Mouse (Mus musculus): ENCODE results near the gene Gpr137b. TPM values are rescaled to one million over a fixed set of nuclear protein-coding genes. Genes with fewer than 3 reads are reported as not detected.
"Not testable (repeated sequence)": the region's sequence is repeated elsewhere in the genome, so short reads cannot be mapped to it uniquely, and the experiment has no call there.

Gpr137b gene
- polyA plus RNA-seq, 1 experiment from 2014 or later: 24.4 TPM

- 91% methylated on average over 4 of the region's 4 CpGs for WGBS
- not testable (repeated sequence) for H3K9me3 ChIP-seq (ENCODE audit: control insufficient read depth, low read length); H3K4me3 ChIP-seq (ENCODE audit: low read depth, low read length); H3K4me2 ChIP-seq (ENCODE audit: low read depth); ATAC-seq (ENCODE audit: insufficient read depth, low FRiP score, low TSS enrichment); H3K27me3 ChIP-seq (ENCODE audit: control insufficient read depth, insufficient read depth, low read length); H3K27ac ChIP-seq (ENCODE audit: low read depth, low read length); DNase-seq (ENCODE audit: low spot score); H3K36me3 ChIP-seq (ENCODE audit: control insufficient read depth, insufficient read depth, low read length); H3K9ac ChIP-seq (ENCODE audit: low read length); H3K4me1 ChIP-seq (ENCODE audit: control insufficient read depth, insufficient read depth, low read length)
Observed at GRCm38 (mm10) chr13:13352113-13352512, 41.7 kb downstream of the Gpr137b start.

GRCm38 (mm10) chr13:13350681-13351080 lies 43.1 kb downstream of the Gpr137b start:
- DNase-seq (ENCODE audit: low spot score); H3K4me1 ChIP-seq (ENCODE audit: control insufficient read depth, insufficient read depth, low read length); H3K27me3 ChIP-seq (ENCODE audit: control insufficient read depth, insufficient read depth, low read length); ATAC-seq (ENCODE audit: insufficient read depth, low FRiP score, low TSS enrichment); H3K4me2 ChIP-seq (ENCODE audit: low read depth); H3K4me3 ChIP-seq (ENCODE audit: low read depth, low read length); H3K9ac ChIP-seq (ENCODE audit: low read length); H3K27ac ChIP-seq (ENCODE audit: low read depth, low read length); H3K9me3 ChIP-seq (ENCODE audit: control insufficient read depth, low read length); H3K36me3 ChIP-seq (ENCODE audit: control insufficient read depth, insufficient read depth, low read length): not testable (repeated sequence)
- 87% methylated on average over 7 of the region's 7 CpGs for WGBS

DNA sequence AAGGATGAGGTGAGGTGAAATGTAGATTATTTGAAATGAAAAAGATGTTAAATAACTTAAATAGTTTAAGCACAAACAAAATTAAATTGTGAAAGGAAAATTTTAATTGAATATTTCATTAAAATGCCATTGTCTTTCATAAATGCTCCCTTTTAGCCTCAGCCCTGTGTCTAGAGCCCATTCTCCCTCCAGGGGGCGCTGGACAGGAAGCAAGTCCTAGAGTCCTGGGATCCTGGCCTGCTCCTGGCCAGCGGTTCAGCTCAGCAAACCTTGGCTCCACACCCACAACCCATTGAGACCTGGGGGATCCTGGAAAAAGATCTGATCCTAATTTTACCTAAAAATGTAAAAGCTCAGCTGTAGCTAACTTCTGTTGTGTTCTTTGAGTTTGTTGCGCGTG lies 44.5 kb downstream of the Gpr137b start:
- ATAC-seq (ENCODE audit: insufficient read depth, low FRiP score, low TSS enrichment): no peak
- Histone ChIP-seq H3K4me3 (ENCODE audit: low read depth, low read length) (no peak overlapping the region), H3K27me3 (ENCODE audit: control insufficient read depth, insufficient read depth, low read length) (no peaks in the 10 kb centered on the region), H3K4me1 (ENCODE audit: control insufficient read depth, insufficient read depth, low read length) (no peaks in the 10 kb centered on the region), H3K36me3 (ENCODE audit: control insufficient read depth, insufficient read depth, low read length) (no peaks in the 10 kb centered on the region), H3K4me2 (ENCODE audit: low read depth) (no peak overlapping the region), H3K9me3 (ENCODE audit: control insufficient read depth, low read length) (no peaks in the 10 kb centered on the region), H3K27ac (ENCODE audit: low read depth, low read length) (no peak overlapping the region), H3K9ac (ENCODE audit: low read length) (no peak overlapping the region)
- WGBS: 68% methylated on average over 4 of the region's 4 CpGs
- DNase-seq (ENCODE audit: low spot score): peak; percentile 38

DNA sequence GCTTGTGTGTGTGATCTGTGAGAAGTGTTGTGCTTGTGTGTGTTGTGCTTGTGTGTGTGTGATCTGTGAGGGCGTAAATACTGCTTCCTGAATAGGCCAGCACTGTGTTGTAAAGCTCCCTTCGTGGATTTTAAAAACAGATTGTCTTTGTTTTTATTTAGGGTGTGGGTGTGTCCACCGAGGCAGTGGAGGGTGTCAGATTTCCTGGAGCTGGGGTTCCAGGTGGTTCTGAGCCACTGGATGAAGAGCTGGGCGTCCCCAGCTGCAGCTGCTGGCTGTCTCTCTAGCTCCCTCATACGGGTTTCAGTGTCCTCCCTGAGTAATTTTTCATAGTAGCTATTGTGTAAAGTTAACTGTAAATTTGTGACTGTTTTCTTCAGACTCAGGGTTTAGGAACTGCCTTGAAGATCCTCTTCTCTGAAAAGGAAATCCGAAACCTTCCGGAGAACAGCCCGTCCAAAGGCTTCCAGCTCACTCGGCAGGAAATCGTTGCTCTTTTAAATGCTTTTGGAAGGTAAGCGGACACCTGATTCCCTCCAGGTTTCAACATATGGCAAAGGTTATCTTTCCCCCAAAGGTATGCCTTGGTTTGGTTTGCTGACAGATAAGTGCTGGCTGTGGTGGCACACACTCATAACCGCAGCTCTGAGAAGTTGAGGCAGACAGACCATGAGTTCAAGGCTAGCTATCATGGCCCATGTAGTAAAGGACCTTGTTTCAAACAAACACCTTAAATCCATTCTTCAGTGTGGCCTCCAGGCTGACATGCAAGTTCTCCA lies 46.0 kb downstream of the Gpr137b start:
- 43% methylated on average over 11 of the region's 12 CpGs for WGBS

DNA sequence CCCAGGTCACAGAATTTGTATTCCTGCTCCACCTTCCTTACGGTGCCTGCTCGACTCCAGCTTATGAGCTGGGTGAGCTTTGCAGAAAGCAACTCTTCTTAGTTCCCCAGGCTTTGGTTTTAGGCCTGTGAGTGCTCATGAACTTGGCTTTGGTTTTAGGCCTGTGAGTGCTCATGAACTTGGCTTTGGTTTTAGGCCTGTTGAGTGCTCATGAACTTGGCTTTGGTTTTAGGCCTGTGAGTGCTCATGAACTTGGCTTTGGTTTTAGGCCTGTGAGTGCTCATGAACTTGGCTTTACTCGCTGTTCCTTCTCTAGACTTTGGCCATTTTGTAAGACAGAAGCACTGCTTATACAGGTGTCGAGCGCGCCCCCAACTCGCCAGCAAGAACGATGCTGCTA lies 56.5 kb downstream of the Gpr137b start:
- H3K4me3 ChIP-seq (ENCODE audit: low read depth, low read length); DNase-seq (ENCODE audit: low spot score); H3K27ac ChIP-seq (ENCODE audit: low read depth, low read length); H3K36me3 ChIP-seq (ENCODE audit: control insufficient read depth, insufficient read depth, low read length); H3K4me1 ChIP-seq (ENCODE audit: control insufficient read depth, insufficient read depth, low read length); H3K4me2 ChIP-seq (ENCODE audit: low read depth); H3K27me3 ChIP-seq (ENCODE audit: control insufficient read depth, insufficient read depth, low read length); ATAC-seq (ENCODE audit: insufficient read depth, low FRiP score, low TSS enrichment); H3K9ac ChIP-seq (ENCODE audit: low read length); H3K9me3 ChIP-seq (ENCODE audit: control insufficient read depth, low read length): not testable (repeated sequence)
- WGBS: 94% methylated on average over 8 of the region's 8 CpGs

More for the DNA sequence above, 46.0 kb downstream of the Gpr137b start:
- ATAC-seq (ENCODE audit: insufficient read depth, low FRiP score, low TSS enrichment); H3K36me3 ChIP-seq (ENCODE audit: control insufficient read depth, insufficient read depth, low read length); H3K4me1 ChIP-seq (ENCODE audit: control insufficient read depth, insufficient read depth, low read length); H3K9ac ChIP-seq (ENCODE audit: low read length); H3K4me2 ChIP-seq (ENCODE audit: low read depth); H3K4me3 ChIP-seq (ENCODE audit: low read depth, low read length); DNase-seq (ENCODE audit: low spot score); H3K27ac ChIP-seq (ENCODE audit: low read depth, low read length); H3K9me3 ChIP-seq (ENCODE audit: control insufficient read depth, low read length); H3K27me3 ChIP-seq (ENCODE audit: control insufficient read depth, insufficient read depth, low read length): not testable (repeated sequence)

GRCm38 (mm10) chr13:13328876-13329275 lies 64.9 kb downstream of the Gpr137b start:
- no peak for ATAC-seq (ENCODE audit: insufficient read depth, low FRiP score, low TSS enrichment)
- peak; percentile 57 for DNase-seq (ENCODE audit: low spot score)
- WGBS: 1% methylated on average over 2 of the region's 2 CpGs

More at GRCm38 (mm10) chr13:13328876-13329275, 64.9 kb downstream of the Gpr137b start:
- Histone ChIP-seq H3K9ac (ENCODE audit: low read length) (no peak overlapping the region), H3K4me2 (ENCODE audit: low read depth) (no peak overlapping the region), H3K27ac (ENCODE audit: low read depth, low read length) (no peak overlapping the region), H3K4me3 (ENCODE audit: low read depth, low read length) (no peak overlapping the region), H3K36me3 (ENCODE audit: control insufficient read depth, insufficient read depth, low read length) (no peaks in the 10 kb centered on the region), H3K9me3 (ENCODE audit: control insufficient read depth, low read length) (no peaks in the 10 kb centered on the region), H3K27me3 (ENCODE audit: control insufficient read depth, insufficient read depth, low read length) (no peaks in the 10 kb centered on the region), H3K4me1 (ENCODE audit: control insufficient read depth, insufficient read depth, low read length) (no peaks in the 10 kb centered on the region)

Other genes starting within 250 kb of the Gpr137b start
- gene Prl2c5, start 211.3 kb downstream of the Gpr137b start, polyA plus RNA-seq (2014; fragmentation: Nextera tagmentation; extraction: Ambion mirVana): not detected in 2 replicates
- 53.1 and 54.3 TPM in 2 replicates for gene Nid1, start 43.5 kb upstream of the Gpr137b start, polyA plus RNA-seq (2014; fragmentation: Nextera tagmentation; extraction: Ambion mirVana)
- 2.6 TPM in 2 replicates for gene Lyst, start 196.4 kb upstream of the Gpr137b start, polyA plus RNA-seq (2014; fragmentation: Nextera tagmentation; extraction: Ambion mirVana)